Mouse (Mus musculus) left cerebral cortex, postnatal 10 days (tissue): ENCODE data around the gene Alg1. TPM values are rescaled to one million over a fixed set of nuclear protein-coding genes. Genes with fewer than 3 reads are reported as not detected.
A peak's percentile ranks its signal among the peaks of the same experiment; 100 is the strongest.

Experiments
- DNase-seq, 2 experiments: peaks; one replicate each; pipeline ENCODE4 v3.0.0; 2021 to 2022; ENCODE audit warnings: low spot score in 2 of 2, mixed read lengths in 1 of 2; ENCODE audit errors: extremely low spot score in 1 of 2
- intact Hi-C: fragments of 180-260 bp; cut with DNase I; formaldehyde crosslinking; loops from one replicate; pipeline ENCODE4 v1.15.1; 2025
- total RNA-seq, 2 experiments: library from RNA; stranded (reverse); gene quantifications; 2 replicates each; pipeline ENCODE4 v1.2.3; 2021

The Alg1 gene
- total RNA-seq = 10 to 100 TPM; 29.7 to 31.9 TPM

- peak; percentile 90 to 97 for DNase-seq
- intact Hi-C loops = no loop called here
Measured at GRCm38 (mm10) chr16:5233418-5234313, at the start of gene Alg1. Alg1 (plus strand) TSS chr16:5233621.

- no peak for DNase-seq
- intact Hi-C loops = no loop called here
Measured at GRCm38 (mm10) chr16:5184101-5184500, 49.3 kb upstream of the Alg1 start.

GRCm38 (mm10) chr16:5184956-5185355 lies 48.5 kb upstream of the Alg1 start:
- intact Hi-C loops = no loop called here
- no peak for DNase-seq

- DNase-seq = no peak
- intact Hi-C loops = no loop called here
Measured at GRCm38 (mm10) chr16:5185691-5186090, 47.7 kb upstream of the Alg1 start.

- intact Hi-C loops = no loop called here
- no peak for DNase-seq
Measured at GRCm38 (mm10) chr16:5186234-5186633, 47.2 kb upstream of the Alg1 start.

GRCm38 (mm10) chr16:5195080-5195479 lies 38.3 kb upstream of the Alg1 start:
- DNase-seq = peak in 1 of 2 experiments; percentile 69
- intact Hi-C loops = no loop called here

GRCm38 (mm10) chr16:5202681-5203080 lies 30.7 kb upstream of the Alg1 start:
- intact Hi-C loops = loop anchor here (5.0 to 10.0 kb wide), 2 partner anchors 40 to 262 kb away; no protein-coding TSS in a partner anchor
- peak; percentile 28 to 67 for DNase-seq

- DNase-seq = peak in 1 of 2 experiments; percentile 43
- intact Hi-C loops = loop anchor here (5.0 to 10.0 kb wide), 2 partner anchors 39 to 262 kb away; no protein-coding TSS in a partner anchor
Measured at GRCm38 (mm10) chr16:5203200-5203599, 30.2 kb upstream of the Alg1 start.

- peak; percentile 79 to 89 for DNase-seq
- intact Hi-C loops = loop anchor here (5.0 to 10.0 kb wide), 2 partner anchors 38 to 261 kb away; no protein-coding TSS in a partner anchor
Measured at GRCm38 (mm10) chr16:5203668-5204433, 29.6 kb upstream of the Alg1 start, which contains the start of gene Nagpa. Nagpa (minus strand) TSS chr16:5204012.

- intact Hi-C loops = loop anchor here (10.0 kb wide), 1 partner anchor 259 kb away; no protein-coding TSS in a partner anchor
- DNase-seq = peak in 1 of 2 experiments; percentile 16
Measured at GRCm38 (mm10) chr16:5205431-5205970, 27.9 kb upstream of the Alg1 start.

- intact Hi-C loops = loop anchor here (10.0 kb wide), 1 partner anchor 259 kb away; no protein-coding TSS in a partner anchor
- no peak for DNase-seq
Measured at GRCm38 (mm10) chr16:5206051-5206450, 27.4 kb upstream of the Alg1 start.

GRCm38 (mm10) chr16:5210365-5210764 lies 23.1 kb upstream of the Alg1 start:
- intact Hi-C loops = no loop called here
- no peak for DNase-seq

GRCm38 (mm10) chr16:5212150-5212549 lies 21.3 kb upstream of the Alg1 start:
- DNase-seq = peak in 1 of 2 experiments; percentile 10
- intact Hi-C loops = no loop called here

GRCm38 (mm10) chr16:5214126-5214525 lies 19.3 kb upstream of the Alg1 start:
- no peak for DNase-seq
- intact Hi-C loops = no loop called here

GRCm38 (mm10) chr16:5216686-5217085 lies 16.7 kb upstream of the Alg1 start:
- DNase-seq = peak in 1 of 2 experiments; percentile 11
- intact Hi-C loops = no loop called here

GRCm38 (mm10) chr16:5217341-5218133 lies 15.9 kb upstream of the Alg1 start:
- peak in 1 of 2 experiments; percentile 5 for DNase-seq
- intact Hi-C loops = no loop called here

GRCm38 (mm10) chr16:5221403-5221802 lies 12.0 kb upstream of the Alg1 start:
- intact Hi-C loops = no loop called here
- peak in 1 of 2 experiments; percentile 79 for DNase-seq

GRCm38 (mm10) chr16:5222140-5222539 lies 11.3 kb upstream of the Alg1 start, which contains the start of gene AU021092:
AU021092 (minus strand) TSS chr16:5222299.
- intact Hi-C loops = no loop called here
- peak in 1 of 2 experiments; percentile 53 for DNase-seq
